Mouse (Mus musculus): ENCODE data around the gene Myo16. TPM values are rescaled to one million over a fixed set of nuclear protein-coding genes. Genes with fewer than 3 reads are reported as not detected.

Gene Myo16
- total RNA-seq, 1 experiment from 2014 or later = not detected

DNA sequence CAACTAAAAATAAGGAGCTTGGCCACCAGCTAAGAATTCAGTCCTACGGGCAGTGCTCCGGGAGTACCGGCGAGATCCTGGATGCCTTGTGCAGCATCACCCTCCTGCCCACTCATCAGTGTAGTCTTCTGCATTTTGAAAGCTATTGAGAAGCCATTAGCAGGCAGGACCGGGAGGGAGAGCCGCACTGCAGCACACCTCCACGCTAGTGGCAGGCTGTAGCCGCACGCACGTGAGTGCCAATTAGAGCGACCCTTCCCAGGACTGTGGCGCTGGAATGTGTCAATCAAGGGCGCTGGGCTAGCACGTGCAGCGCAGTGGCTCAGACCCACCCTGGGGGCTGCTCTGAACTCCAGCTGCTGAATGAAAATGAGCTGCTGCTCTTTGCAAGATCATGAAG, 95.4 kb downstream of the Myo16 start:
- ATAC-seq (replicated peaks; ENCODE audit: insufficient number of reproducible peaks, low FRiP score, low TSS enrichment, poor library complexity, severe bottlenecking) = no peak

DNA sequence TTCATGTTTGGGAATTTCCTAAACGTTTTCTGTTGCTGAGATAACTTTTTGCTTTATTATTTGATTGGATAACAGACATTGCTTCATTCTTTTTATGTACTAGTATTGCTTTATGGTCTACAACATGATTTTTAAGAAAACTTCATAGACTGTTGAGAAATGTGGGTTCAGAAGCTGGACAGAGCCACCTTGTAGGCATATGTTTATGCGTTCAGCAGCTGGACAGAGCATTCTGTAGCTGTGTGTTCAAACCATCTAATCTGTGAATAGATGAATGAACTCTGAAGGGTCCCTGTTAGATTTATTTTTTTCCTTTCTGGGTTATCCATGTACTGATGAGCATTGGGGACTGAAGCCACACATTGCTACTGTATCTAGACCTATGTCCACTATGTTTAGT, 102.0 kb downstream of the Myo16 start:
- no peak for ATAC-seq (replicated peaks; ENCODE audit: insufficient number of reproducible peaks, low FRiP score, low TSS enrichment, poor library complexity, severe bottlenecking)

DNA sequence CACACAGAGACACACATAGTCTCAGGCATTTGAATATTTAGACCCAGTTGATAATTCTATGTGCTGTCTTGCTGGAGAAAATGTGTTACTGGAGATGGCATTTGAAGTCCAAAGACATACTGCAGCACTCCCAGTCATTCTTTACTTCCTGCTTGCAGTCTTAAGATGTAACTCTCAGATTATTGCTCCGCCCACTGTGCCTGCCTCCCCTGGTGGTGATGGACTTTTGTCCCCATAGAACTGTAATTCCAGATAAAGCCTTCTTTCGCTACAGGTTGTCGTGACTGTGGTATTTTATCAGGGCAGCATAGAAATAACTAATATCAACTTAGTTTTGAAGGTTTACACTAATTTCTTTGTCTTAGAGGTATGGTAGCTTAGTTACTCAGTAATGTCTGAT, 102.9 kb downstream of the Myo16 start:
- ATAC-seq (replicated peaks; ENCODE audit: insufficient number of reproducible peaks, low FRiP score, low TSS enrichment, poor library complexity, severe bottlenecking) = no peak

DNA sequence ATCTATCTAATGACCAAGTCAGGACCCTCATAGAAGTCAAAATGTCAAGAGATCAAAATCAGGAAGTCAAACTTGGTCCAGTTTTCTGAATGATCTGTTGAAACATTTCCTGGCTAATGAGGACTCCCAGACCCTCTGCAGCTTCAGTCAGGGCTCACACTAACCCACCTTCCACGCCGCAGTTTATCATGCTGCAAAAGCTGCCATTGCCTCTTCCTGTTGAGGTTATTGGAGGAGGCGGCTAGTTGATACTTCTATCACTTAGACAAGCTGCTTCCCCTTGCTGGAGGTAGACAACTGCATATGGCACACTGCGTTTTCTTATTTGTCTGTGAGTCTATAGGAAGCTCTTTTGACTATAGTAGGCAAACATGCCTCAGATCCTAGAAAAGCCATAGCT, 116.4 kb downstream of the Myo16 start:
- no peak for ATAC-seq (replicated peaks; ENCODE audit: insufficient number of reproducible peaks, low FRiP score, low TSS enrichment, poor library complexity, severe bottlenecking)

DNA sequence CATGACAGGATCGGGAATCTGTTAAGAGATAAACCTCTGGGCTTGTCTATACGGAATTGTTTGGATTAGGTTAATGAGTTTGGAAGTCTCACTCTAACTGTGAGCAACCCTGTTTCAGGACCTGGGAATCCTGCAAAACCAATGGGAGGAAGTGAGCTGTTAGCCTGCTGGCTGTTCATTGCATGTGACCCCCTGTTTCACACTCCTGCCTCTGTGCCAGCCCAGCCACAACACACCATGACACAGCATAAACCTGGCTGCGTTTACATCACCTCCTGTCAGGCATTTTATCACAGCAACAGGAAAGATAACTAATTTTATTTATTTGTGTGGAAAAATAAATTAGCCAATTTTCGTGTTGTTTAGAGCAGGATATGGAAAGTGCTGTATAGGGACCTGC, 138.9 kb downstream of the Myo16 start:
- no peak for ATAC-seq (replicated peaks; ENCODE audit: insufficient number of reproducible peaks, low FRiP score, low TSS enrichment, poor library complexity, severe bottlenecking)

DNA sequence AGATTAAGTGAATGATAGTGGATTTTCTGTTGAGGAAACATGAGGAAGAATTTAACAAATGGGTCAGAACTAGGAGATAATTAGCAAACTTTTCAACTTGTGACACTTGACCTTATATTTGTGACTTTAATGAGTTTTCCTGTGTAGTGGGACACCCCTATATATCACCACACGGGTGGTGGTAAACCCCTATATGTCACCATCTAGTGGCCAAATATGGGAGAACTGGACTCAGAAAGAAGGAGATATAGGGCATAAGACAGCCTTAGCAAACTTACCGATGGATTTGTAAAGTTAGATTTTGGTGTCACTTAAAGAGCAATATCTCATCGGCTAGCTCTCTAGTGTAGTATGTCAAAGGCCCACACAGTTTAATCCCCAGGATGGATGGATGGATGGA, 147.1 kb downstream of the Myo16 start:
- no peak for ATAC-seq (replicated peaks; ENCODE audit: insufficient number of reproducible peaks, low FRiP score, low TSS enrichment, poor library complexity, severe bottlenecking)

DNA sequence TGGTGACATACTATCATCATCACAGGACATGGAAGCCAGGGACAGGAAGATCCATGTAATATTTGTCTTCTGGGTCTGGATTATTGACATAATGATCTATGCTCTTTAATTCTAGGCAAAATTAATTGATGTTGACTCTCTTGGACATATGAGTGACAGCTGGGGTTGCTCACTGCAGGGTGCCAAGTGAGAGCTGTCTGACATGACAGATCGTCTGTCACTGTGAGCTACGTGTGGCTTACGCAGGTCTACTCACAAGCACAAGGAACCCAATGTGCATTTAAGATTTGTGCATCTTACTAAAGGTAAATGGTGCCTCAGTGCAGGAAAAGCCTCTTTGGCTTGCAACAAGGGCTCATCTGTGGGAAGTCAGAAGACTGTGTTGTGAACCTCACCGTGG, 149.3 kb downstream of the Myo16 start:
- no peak for ATAC-seq (replicated peaks; ENCODE audit: insufficient number of reproducible peaks, low FRiP score, low TSS enrichment, poor library complexity, severe bottlenecking)

DNA sequence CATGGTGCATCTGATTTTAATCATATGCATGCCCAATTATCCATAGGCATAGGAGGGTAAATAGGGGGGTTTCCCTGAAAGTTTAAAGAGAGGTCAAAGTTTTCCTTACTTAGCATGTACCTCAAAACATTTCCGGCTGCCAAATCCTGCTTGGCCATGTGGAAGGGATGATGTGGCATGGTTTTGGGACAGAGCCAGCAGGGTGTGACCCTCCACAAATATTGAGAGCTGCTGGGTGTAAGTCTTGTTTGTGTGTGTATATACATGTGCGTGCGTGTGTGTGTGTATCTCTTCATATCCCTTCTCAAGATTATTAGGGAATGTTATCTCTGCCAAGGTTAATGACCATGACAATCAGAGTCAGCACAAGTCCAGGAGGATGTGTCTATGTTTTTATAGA, 150.3 kb downstream of the Myo16 start:
- no peak for ATAC-seq (replicated peaks; ENCODE audit: insufficient number of reproducible peaks, low FRiP score, low TSS enrichment, poor library complexity, severe bottlenecking)

DNA sequence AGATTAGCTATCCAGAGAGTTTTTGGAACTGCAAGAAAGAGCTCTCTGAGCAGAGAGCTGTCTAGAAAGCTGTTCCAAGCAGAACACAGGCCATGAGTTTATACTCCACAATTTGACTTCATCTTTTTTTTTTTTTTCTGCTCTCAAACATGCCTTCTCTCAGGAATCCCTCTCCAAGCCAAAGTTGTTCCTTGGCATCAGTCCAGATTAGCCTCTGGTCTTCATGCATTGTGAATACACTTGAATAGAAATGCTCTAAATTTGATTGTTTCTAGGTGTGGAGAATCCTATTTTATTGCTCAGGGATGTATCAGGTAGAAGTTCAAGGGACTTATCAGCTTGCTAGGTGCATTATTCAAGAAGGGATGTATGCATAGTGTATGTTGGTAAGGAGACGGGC, 151.0 kb downstream of the Myo16 start:
- ATAC-seq (replicated peaks; ENCODE audit: insufficient number of reproducible peaks, low FRiP score, low TSS enrichment, poor library complexity, severe bottlenecking) = no peak

DNA sequence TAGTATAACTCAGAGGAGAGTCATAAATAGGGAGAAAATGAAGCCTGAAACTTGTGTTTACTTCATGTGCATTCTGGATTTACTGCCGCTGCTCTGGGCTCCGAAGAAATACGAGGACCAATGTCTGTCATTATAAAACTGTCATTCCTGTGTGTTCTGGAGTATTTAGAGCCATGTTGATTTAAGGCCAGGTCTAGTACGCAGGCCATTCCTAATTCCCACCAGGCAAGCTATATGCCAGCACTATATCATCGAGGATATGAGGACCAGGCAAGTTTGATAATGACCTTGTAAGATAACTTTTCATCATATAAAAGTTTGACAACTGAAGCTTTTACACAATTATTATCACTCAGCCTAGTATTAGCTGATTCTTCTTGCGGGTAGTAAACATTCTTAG, 153.6 kb downstream of the Myo16 start:
- ATAC-seq (replicated peaks; ENCODE audit: insufficient number of reproducible peaks, low FRiP score, low TSS enrichment, poor library complexity, severe bottlenecking) = no peak

DNA sequence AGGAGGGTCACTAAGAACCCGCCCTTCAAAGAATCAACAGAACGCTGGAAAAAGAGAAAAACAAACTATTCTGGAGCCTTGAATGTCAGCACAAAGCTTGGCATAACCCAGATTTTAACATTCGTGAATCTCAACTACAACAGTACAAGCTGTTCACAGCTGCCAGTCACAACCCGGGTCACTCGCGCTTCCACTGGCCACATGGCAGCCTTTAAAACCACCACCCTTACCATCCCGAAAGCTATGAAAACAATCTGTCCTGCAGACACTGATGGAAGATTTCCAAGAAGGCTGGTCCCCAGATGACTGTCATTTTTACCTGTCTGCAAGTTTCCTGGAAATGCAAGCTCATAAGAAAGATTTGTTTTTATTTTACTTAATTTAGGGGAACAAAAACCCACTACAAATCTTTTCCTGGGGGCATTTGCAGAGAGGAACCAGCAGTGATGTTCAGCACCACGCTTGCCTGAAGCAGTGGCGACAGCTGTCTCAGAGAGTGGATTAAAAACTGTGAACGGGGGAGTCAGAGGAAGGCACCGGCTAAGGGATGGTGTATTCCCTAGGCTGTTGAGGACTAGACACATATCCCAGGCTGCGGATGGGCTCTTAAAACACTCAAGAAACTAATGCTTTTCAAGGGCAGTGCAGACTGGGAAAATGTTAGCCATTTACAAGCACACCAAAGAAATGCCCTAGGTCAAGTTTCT, 154.2 kb downstream of the Myo16 start:
- ATAC-seq (replicated peaks; ENCODE audit: insufficient number of reproducible peaks, low FRiP score, low TSS enrichment, poor library complexity, severe bottlenecking) = no peak

DNA sequence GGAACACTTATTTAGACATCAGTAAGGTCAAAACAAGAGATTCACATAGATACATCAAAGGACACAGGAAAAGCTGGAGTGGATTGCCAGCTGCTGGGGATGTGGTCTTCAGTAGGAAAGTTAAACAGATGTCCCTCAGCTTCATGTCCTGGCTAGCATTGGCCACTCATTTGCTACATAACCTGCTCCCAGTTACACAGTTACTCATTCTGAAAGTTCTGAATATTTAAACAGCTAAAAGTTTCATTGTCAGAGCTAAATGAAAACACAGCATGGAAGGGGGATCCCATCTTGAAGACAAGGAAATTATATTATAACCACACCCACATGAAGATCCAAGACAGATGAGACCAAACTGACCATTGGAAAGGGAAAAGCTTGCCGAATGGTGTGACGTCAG, 156.8 kb downstream of the Myo16 start:
- ATAC-seq (replicated peaks; ENCODE audit: insufficient number of reproducible peaks, low FRiP score, low TSS enrichment, poor library complexity, severe bottlenecking) = no peak

DNA sequence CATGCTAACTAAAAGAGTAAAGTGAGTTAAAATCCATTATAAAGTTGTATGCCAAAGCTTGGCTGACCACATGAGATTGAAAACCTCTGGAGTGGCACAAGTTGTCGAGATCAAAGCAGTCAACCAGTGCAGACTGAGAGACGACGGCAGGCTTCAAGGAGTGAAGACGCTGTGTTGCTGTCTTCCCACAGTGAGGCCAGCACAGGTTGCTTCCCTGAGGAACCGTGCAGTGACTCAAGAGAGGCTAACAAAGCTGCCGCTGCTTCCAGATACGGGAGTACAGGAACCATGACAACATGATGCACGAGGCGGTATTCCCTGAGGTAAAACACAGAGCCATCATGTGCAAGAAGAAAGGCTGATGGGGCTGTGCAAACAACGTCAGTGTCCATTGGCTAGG, 158.6 kb downstream of the Myo16 start:
- ATAC-seq (replicated peaks; ENCODE audit: insufficient number of reproducible peaks, low FRiP score, low TSS enrichment, poor library complexity, severe bottlenecking) = no peak

DNA sequence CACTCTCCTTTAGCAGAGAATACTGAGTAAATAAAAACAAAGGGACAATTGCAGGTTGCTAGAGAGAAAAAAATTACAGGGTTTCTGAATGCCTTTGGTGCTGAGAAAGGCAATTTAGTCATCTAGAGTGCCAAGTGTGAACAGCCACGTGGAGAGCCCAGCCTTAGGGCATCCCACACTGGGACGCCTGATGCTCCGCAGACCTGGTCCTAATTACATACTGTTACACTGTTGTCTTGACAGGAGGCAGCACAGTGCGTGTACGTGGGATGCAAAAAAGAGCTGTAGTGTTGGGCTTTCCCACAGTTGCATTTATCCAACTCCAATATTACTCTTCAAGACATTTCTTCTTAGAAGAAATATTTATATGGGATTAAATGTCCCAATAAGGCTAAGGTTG, 162.5 kb downstream of the Myo16 start:
- ATAC-seq (replicated peaks; ENCODE audit: insufficient number of reproducible peaks, low FRiP score, low TSS enrichment, poor library complexity, severe bottlenecking) = no peak

DNA sequence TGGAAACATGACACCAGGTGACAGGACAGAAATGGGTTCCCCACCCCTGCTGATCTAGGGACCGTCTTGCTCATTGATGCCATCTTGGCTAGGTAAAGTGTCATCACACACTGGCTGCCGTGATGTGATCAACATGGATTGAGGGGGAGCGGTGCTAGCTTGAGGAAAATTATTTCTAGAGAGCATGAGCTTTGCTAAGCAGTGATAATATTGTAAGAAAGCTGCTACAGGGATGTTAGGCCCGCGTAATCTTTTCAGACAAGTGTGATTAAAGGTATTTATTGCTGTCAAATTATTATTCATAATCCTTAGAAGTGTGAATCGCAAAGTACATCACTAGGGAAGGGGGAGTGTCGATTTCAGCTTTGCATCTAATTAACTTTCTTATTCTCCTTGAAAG, 164.4 kb downstream of the Myo16 start:
- ATAC-seq (replicated peaks; ENCODE audit: insufficient number of reproducible peaks, low FRiP score, low TSS enrichment, poor library complexity, severe bottlenecking) = no peak

DNA sequence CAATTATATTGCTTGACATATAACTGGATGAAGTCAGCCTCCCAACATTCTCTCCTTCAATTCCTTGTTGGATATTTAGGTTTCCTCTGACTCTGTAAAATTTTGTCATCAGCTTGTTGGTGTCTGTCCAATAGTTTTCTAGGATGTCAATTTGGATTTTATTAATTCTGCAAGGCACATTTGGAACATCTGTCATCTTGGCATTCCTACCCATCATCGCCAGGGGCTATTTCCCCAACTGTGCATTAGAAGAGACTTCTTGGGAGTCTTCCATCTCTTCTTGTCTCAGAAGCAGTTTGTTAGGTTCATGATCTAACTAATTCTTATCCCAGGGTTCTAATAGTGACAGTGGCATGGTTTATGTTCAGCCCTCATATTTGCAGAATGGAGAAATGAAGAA, 196.7 kb downstream of the Myo16 start:
- no peak for ATAC-seq (replicated peaks; ENCODE audit: insufficient number of reproducible peaks, low FRiP score, low TSS enrichment, poor library complexity, severe bottlenecking)

DNA sequence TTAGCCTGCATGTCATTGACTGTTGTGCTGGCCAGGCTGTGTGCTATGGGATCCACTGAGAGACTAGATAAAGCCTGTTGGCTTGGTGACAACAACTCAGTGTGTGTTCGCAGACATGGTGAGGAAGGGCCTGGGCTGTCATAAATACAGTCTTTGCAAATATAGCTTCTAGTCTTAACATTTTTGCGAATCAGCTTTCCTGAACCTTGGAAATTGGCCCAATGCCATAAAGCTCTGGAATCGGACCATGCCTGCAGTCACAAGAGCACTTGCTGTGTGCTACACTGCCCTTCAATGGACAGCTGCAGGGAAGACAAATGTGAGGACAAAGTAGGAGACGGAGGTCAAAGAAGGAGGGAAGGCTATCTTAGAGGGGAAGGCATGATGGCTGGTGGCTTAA, 205.0 kb downstream of the Myo16 start:
- ATAC-seq (replicated peaks; ENCODE audit: insufficient number of reproducible peaks, low FRiP score, low TSS enrichment, poor library complexity, severe bottlenecking) = no peak

DNA sequence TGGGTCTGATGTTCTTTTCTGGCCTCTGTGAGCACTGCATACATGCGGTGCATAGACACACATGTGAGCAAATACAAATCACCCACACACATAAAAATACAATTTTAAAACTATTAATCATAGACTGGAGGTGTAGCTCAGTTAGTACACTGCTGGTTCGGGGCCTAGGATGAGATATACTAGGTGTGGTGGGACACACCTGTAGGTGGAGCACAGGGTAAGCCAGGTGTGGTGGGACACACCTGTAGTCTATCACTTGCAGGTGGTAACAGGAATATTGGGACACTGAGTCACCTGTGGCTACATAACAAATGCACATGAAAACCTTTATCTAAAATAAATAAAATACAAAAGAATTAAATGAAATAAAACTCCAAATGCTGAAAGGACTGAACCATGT, 209.2 kb downstream of the Myo16 start:
- no peak for ATAC-seq (replicated peaks; ENCODE audit: insufficient number of reproducible peaks, low FRiP score, low TSS enrichment, poor library complexity, severe bottlenecking)

DNA sequence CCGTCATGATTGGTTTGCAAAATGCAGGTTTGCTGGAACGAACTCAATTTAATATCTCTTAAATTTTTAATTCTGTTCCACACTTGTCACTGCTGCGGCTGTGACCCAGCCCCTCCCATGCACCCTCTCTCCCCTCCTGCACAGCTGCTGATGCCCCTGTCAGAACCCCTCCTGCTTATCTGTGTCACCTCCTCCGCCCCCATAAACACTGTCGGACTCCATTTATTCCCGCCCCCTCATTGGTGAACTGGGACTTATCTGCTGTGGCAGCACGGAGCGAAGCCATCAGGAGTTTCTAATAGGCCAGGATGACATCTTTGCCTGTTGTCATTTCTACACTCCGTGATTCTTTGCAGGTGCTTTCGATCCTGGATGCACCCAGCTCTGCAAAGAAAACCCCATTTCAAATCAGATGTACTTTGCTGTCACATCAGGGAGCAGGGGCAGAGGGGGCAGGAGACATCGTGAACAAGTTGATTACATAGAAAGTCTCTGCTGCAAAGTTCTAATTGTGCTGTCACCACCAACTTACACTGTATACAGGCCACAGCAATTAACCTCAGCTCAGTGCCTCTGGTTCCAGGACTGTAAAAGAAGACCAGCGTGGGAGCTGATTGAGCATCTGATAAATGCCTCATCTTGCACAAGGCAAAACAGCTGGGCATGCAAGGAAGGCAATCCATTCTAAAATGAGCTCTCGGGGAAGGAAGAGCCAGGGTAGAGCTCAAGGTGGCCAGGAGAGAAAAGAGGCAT, 210.1 kb downstream of the Myo16 start:
- ATAC-seq (replicated peaks; ENCODE audit: insufficient number of reproducible peaks, low FRiP score, low TSS enrichment, poor library complexity, severe bottlenecking) = no peak

DNA sequence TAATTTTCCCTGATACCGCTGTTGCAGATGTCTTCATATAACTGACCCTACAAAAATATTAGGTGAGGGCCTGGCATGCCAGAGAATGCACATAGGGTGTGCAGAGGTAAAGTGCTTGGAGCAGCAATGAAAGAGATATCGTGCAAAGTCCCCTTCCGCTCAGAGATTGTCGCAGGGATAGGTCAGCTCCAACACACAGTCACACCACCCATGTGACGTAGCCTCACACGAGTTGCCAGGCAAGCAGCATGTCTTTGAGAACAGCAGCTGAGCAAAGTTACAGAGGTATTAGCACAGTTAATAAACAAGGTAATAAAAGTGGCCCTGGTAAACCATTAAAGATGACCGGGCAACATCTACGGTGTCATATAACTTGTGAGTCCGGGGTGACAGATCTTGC, 212.4 kb downstream of the Myo16 start:
- no peak for ATAC-seq (replicated peaks; ENCODE audit: insufficient number of reproducible peaks, low FRiP score, low TSS enrichment, poor library complexity, severe bottlenecking)

DNA sequence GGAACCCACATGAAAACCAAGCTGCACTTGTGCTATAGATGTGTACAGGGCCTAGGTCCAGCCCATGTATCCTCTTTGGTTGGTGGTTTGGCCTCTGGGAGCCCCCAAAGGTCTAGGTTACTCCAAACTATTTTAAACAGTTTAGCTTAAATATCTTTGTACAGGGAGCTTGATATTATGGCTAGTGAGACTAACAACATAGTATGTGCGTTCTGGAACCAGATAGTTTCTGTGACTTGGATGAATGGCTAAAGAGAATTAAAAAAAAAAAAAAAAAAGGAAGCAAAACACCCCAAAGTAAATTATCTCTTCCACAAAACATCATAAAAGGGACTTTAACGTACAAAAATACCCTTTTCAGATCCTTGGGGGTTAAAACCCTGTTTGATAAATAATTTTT, 218.9 kb downstream of the Myo16 start:
- ATAC-seq (replicated peaks; ENCODE audit: insufficient number of reproducible peaks, low FRiP score, low TSS enrichment, poor library complexity, severe bottlenecking) = no peak
